Mouse (Mus musculus): Measurements from ENCODE around the gene Plxnd1.

DNA sequence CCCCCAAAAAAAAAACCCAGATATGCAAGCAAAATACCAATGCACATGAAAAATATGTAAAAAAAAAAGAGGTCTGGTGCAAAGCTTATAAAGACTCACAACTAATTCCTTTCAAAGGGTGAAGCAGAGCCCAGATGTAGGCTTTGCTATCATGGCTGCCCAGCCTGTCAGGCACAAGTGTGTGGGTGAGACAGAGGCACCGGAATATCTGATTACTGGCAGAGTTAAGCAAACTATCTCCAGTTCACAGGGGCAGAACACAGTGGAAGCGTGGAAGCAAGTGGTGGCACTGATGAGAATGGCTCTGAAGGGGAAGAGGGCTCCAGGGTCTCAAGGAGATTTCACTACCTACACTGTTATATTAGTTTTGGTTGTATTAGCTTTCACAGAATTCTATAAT lies 43.4 kb upstream of the Plxnd1 start:
- TF ChIP-seq CTCF (IDR thresholded peaks at IDR 0.05; ENCODE audit: extremely low read depth, insufficient read depth, insufficient read length, insufficient replicate concordance) = no peak
- TF ChIP-seq POLR2A (IDR thresholded peaks at IDR 0.05; ENCODE audit: low read depth, low read length) = no peak
